Mouse (Mus musculus) intestine, embryonic 16.5 days (tissue): ENCODE data around the gene Gm20888. TPM values are rescaled to one million over a fixed set of nuclear protein-coding genes. Genes with fewer than 3 reads are reported as not detected.
"Not testable (repeated sequence)": the region's sequence is repeated elsewhere in the genome, so short reads cannot be mapped to it uniquely, and the experiment has no call there.

Source experiments
- ATAC-seq: fragments of 200-750 bp; cut with Nextera tagmentation; 2 replicates; pipeline ENCODE4 v1.8.0; 2017; ENCODE audit warnings: moderate TSS enrichment, moderate library complexity
- H3K27ac ChIP-seq: fragments of 300-500 bp; sonication (generic); 2 replicates; pipeline ENCODE4 v1.5.1; 2014; ENCODE audit warnings: mild to moderate bottlenecking, low read length
- H3K27me3 ChIP-seq: fragments of 300-500 bp; sonication (generic); replicated peaks from 2 replicates; pipeline ENCODE4 v1.6.1; 2014; ENCODE audit warnings: low read length, control low read depth, mixed read lengths; ENCODE audit not compliant: control insufficient read depth, insufficient read depth
- H3K36me3 ChIP-seq: fragments of 300-500 bp; sonication (generic); 2 replicates; pipeline ENCODE4 v1.6.1; 2014; ENCODE audit warnings: low read length, control low read depth; ENCODE audit not compliant: control insufficient read depth, insufficient read depth
- H3K4me1 ChIP-seq: fragments of 300-500 bp; sonication (generic); 2 replicates; pipeline ENCODE4 v1.6.1; 2014; ENCODE audit warnings: low read length, control low read depth, mixed read lengths; ENCODE audit not compliant: control insufficient read depth, insufficient read depth
- H3K4me2 ChIP-seq: fragments of 300-500 bp; sonication (generic); 2 replicates; pipeline ENCODE4 v1.6.1; 2014; ENCODE audit warnings: low read depth, low read length, control low read depth
- H3K4me3 ChIP-seq: fragments of 300-500 bp; sonication (generic); 2 replicates; pipeline ENCODE4 v1.5.1; 2014; ENCODE audit warnings: mild to moderate bottlenecking, low read length
- H3K9ac ChIP-seq: fragments of 300-500 bp; sonication (generic); 2 replicates; pipeline ENCODE4 v1.6.1; 2014; ENCODE audit warnings: low read depth, low read length
- H3K9me3 ChIP-seq: fragments of 300-500 bp; sonication (generic); 2 replicates; pipeline ENCODE4 v1.6.1; 2016; ENCODE audit warnings: low read length, control low read depth; ENCODE audit not compliant: control insufficient read depth
- WGBS: fragments of 180-500 bp; shearing (Covaris S2); extraction: QIAGEN DNeasy Blood & Tissue Kit; methylation state at CpG from one replicate; pipeline ENCODE4 v1.1.7; 2014; 5-methylcytosine and 5-hydroxymethylcytosine counted together
- polyA plus RNA-seq: library from polyadenylated mRNA; unstranded; fragments of >200 nt; fragmentation: Nextera tagmentation; extraction: Ambion mirVana; gene quantifications from 2 replicates; pipeline ENCODE4 v1.2.1, GENCODE M21; 2015

Gene Gm20888
- polyA plus RNA-seq, result not detected in 2 replicates

DNA sequence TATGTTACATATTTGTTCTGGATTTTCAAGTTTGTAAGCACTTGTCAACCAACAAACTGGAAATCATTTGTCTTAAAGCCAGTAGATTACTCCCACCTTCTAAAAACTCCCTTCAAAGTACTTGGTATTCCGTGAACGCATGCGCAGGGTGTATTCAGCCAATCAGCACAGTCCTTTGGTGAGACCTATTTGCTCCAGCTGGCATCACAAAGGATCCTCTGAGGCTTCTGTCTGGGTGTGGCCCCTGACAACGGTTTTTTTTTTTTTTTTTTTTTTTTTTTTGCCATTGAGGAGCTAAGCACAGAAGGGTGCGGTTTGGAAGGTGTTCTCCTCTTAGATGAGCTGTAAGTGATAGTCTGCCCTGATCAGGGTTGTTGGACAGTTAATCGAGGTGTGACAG, at the start of gene Gm20888:
TSS of gene Gm20888 (plus strand) at position 301 of the 400 bp plus-strand sequence.
- H3K9ac ChIP-seq, H3K9me3 ChIP-seq, H3K27ac ChIP-seq, ATAC-seq, H3K36me3 ChIP-seq, H3K4me2 ChIP-seq, H3K4me1 ChIP-seq, H3K4me3 ChIP-seq, H3K27me3 ChIP-seq: not testable (repeated sequence)
- WGBS, result no CpG with 5 or more reads among the region's 6 CpGs

Other genes with a start within 250 kb of the Gm20888 start
- gene Gm21118, start 168.2 kb upstream of the Gm20888 start, polyA plus RNA-seq, result not detected in 2 replicates
- gene Gm29423, start 138.6 kb upstream of the Gm20888 start, polyA plus RNA-seq, result not detected in 2 replicates
- gene Gm29644, start 138.5 kb upstream of the Gm20888 start, polyA plus RNA-seq, result not detected in 2 replicates